Mouse (Mus musculus) neural tube, embryonic 15.5 days (tissue): ENCODE results near the gene Rnf181. TPM values are rescaled to one million over a fixed set of nuclear protein-coding genes. Genes with fewer than 3 reads are reported as not detected.

Experiments used
- ATAC-seq: fragments of 200-750 bp; cut with Nextera tagmentation; 2 replicates; pipeline ENCODE4 v1.8.0; 2017; ENCODE audit warnings: mild to moderate bottlenecking, moderate TSS enrichment, moderate library complexity; ENCODE audit not compliant: low FRiP score
- H3K27ac ChIP-seq: fragments of 300-500 bp; sonication (generic); replicated peaks from 2 replicates; pipeline ENCODE4 v1.5.1; 2015; ENCODE audit warnings: mild to moderate bottlenecking, inconsistent platforms
- H3K27me3 ChIP-seq: fragments of 300-500 bp; sonication (generic); replicated peaks from 2 replicates; pipeline ENCODE4 v1.6.1; 2015; ENCODE audit warnings: inconsistent platforms
- H3K36me3 ChIP-seq: fragments of 300-500 bp; sonication (generic); 2 replicates; pipeline ENCODE4 v1.6.1; 2015; ENCODE audit warnings: inconsistent platforms
- H3K4me1 ChIP-seq: fragments of 300-500 bp; sonication (generic); 2 replicates; pipeline ENCODE4 v1.6.1; 2015; ENCODE audit warnings: inconsistent platforms
- H3K4me2 ChIP-seq: fragments of 300-500 bp; sonication (generic); 2 replicates; pipeline ENCODE4 v1.6.1; 2015; ENCODE audit warnings: inconsistent platforms, mild to moderate bottlenecking, moderate library complexity
- H3K4me3 ChIP-seq: fragments of 300-500 bp; sonication (generic); replicated peaks from 2 replicates; pipeline ENCODE4 v1.5.1; 2015; ENCODE audit warnings: mild to moderate bottlenecking, inconsistent platforms
- H3K9ac ChIP-seq: fragments of 300-500 bp; sonication (generic); replicated peaks from 2 replicates; pipeline ENCODE4 v1.6.1; 2015; ENCODE audit warnings: mild to moderate bottlenecking, inconsistent platforms
- H3K9me3 ChIP-seq: fragments of 300-500 bp; sonication (generic); replicated peaks from 2 replicates; pipeline ENCODE4 v1.6.1; 2016; ENCODE audit warnings: inconsistent platforms
- WGBS: fragments of 180-500 bp; shearing (Covaris S2); methylation state at CpG from one replicate; pipeline ENCODE4 v1.1.7; 2015; ENCODE audit warnings: mixed read lengths; 5-methylcytosine and 5-hydroxymethylcytosine counted together
- polyA plus RNA-seq: library from polyadenylated mRNA; unstranded; fragments of >200 nt; fragmentation: Nextera tagmentation; extraction: Ambion mirVana; gene quantifications from 2 replicates; pipeline ENCODE4 v1.2.1, GENCODE M21; 2015

Rnf181 gene
- polyA plus RNA-seq, 1 experiment from 2014 or later, result 145 TPM

- no peaks in the 10 kb centered on the region for H3K9me3 ChIP-seq
- 74% methylated on average over 5 of the region's 5 CpGs for WGBS
- peaks cover 30% of the 10 kb centered on the region; the same call in 1 of the 2 replicates for H3K36me3 ChIP-seq
- H3K4me1 ChIP-seq, result peaks cover 64% of the 10 kb centered on the region
- H3K4me2 ChIP-seq, result no peak overlapping the region
- no peak for ATAC-seq
- H3K27ac ChIP-seq, result 0 out of 2 replicates have a peak overlapping the region, but pooled peaks have one; percentile 13
- H3K9ac ChIP-seq, result no peak overlapping the region
- H3K27me3 ChIP-seq, result no peaks in the 10 kb centered on the region
- H3K4me3 ChIP-seq, result no peak overlapping the region
Measured at GRCm38 (mm10) chr6:72357164-72358079, 9.3 kb downstream of the Rnf181 start.

- Histone ChIP-seq H3K27me3 (no peaks in the 10 kb centered on the region), H3K9ac (peak overlapping the region; percentile 72), H3K4me1 (peaks cover 60% of the 10 kb centered on the region), H3K27ac (peak overlapping the region; percentile 72), H3K4me3 (peak overlapping the region; percentile 73), H3K36me3 (peaks cover 30% of the 10 kb centered on the region; the same call in 1 of the 2 replicates), H3K4me2 (peak overlapping the region; percentile 95), H3K9me3 (no peaks in the 10 kb centered on the region)
- peak; percentile 2; the same call in 1 of the 2 replicates for ATAC-seq
- 34% methylated on average over 8 of the region's 8 CpGs for WGBS
Measured at GRCm38 (mm10) chr6:72356001-72356532, 10.7 kb downstream of the Rnf181 start.

GRCm38 (mm10) chr6:72355066-72355911, 11.5 kb downstream of the Rnf181 start, which contains the start of gene Tmem150a:
TSS of gene Tmem150a (plus strand) at chr6:72355447.
- Histone ChIP-seq H3K9ac (peak within 1 kb of the TSS; percentile 72), H3K36me3 (peaks cover 32% of the 10 kb centered on the region), H3K9me3 (no peaks in the 10 kb centered on the region), H3K4me3 (peak within 1 kb of the TSS; percentile 73), H3K4me2 (peak within 1 kb of the TSS; percentile 95), H3K27ac (peak within 1 kb of the TSS; percentile 72), H3K27me3 (no peaks in the 10 kb centered on the region), H3K4me1 (peaks cover 56% of the 10 kb centered on the region)
- ATAC-seq, result peak; percentile 89
- WGBS, result under 1% methylated on average over 59 of the region's 71 CpGs

GRCm38 (mm10) chr6:72354025-72354424, 12.7 kb downstream of the Rnf181 start:
- H3K4me1 ChIP-seq, result peaks cover 54% of the 10 kb centered on the region
- no peak for ATAC-seq
- H3K27ac ChIP-seq, result no peak overlapping the region
- WGBS, result 79% methylated on average over 1 of the region's 1 CpGs
- H3K9me3 ChIP-seq, result no peaks in the 10 kb centered on the region
- H3K4me3 ChIP-seq, result no peak overlapping the region
- peaks cover 31% of the 10 kb centered on the region for H3K36me3 ChIP-seq
- H3K4me2 ChIP-seq, result peak overlapping the region; percentile 95; the same call in 1 of the 2 replicates
- H3K27me3 ChIP-seq, result no peaks in the 10 kb centered on the region
- H3K9ac ChIP-seq, result no peak overlapping the region

GRCm38 (mm10) chr6:72352636-72353405, 13.9 kb downstream of the Rnf181 start:
- no peaks in the 10 kb centered on the region for H3K27me3 ChIP-seq

GRCm38 (mm10) chr6:72350214-72350613, 16.5 kb downstream of the Rnf181 start:
- Histone ChIP-seq H3K4me2 (no peak overlapping the region), H3K9me3 (no peaks in the 10 kb centered on the region), H3K27me3 (no peaks in the 10 kb centered on the region), H3K27ac (no peak overlapping the region), H3K4me3 (no peak overlapping the region), H3K36me3 (peaks cover 25% of the 10 kb centered on the region), H3K9ac (no peak overlapping the region), H3K4me1 (peaks cover 55% of the 10 kb centered on the region)
- ATAC-seq, result no peak
- 96% methylated on average over 2 of the region's 2 CpGs for WGBS

More at GRCm38 (mm10) chr6:72352636-72353405, 13.9 kb downstream of the Rnf181 start:
- Histone ChIP-seq H3K27ac (no peak overlapping the region), H3K4me2 (no peak overlapping the region), H3K4me1 (peaks cover 63% of the 10 kb centered on the region), H3K9me3 (no peaks in the 10 kb centered on the region), H3K9ac (no peak overlapping the region), H3K36me3 (peaks cover 29% of the 10 kb centered on the region), H3K4me3 (no peak overlapping the region)
- 87% methylated on average over 5 of the region's 5 CpGs for WGBS
- ATAC-seq, result no peak

GRCm38 (mm10) chr6:72348411-72348810, 18.3 kb downstream of the Rnf181 start:
- Histone ChIP-seq H3K4me1 (peaks cover 53% of the 10 kb centered on the region), H3K27ac (no peak overlapping the region), H3K36me3 (peaks cover 25% of the 10 kb centered on the region), H3K4me2 (peak overlapping the region; percentile 80), H3K4me3 (peak overlapping the region; percentile 71), H3K9ac (no peak overlapping the region), H3K9me3 (no peaks in the 10 kb centered on the region), H3K27me3 (no peaks in the 10 kb centered on the region)
- WGBS, result 78% methylated on average over 10 of the region's 10 CpGs
- no peak for ATAC-seq

- Histone ChIP-seq H3K36me3 (peaks cover 25% of the 10 kb centered on the region), H3K27ac (peak within 1 kb of the TSS; percentile 88), H3K9me3 (no peaks in the 10 kb centered on the region), H3K4me2 (peak within 1 kb of the TSS; percentile 80), H3K4me3 (peak within 1 kb of the TSS; percentile 71), H3K4me1 (peaks cover 54% of the 10 kb centered on the region), H3K27me3 (no peaks in the 10 kb centered on the region), H3K9ac (peak within 1 kb of the TSS; percentile 72)
- ATAC-seq, result peak; percentile 74
- under 1% methylated on average over 72 of the region's 72 CpGs for WGBS
Measured at GRCm38 (mm10) chr6:72347166-72347941, 19.4 kb downstream of the Rnf181 start, which contains the start of gene 0610030E20Rik. TSS of gene 0610030E20Rik (plus strand) at chr6:72347317.

- Histone ChIP-seq H3K9me3 (no peaks in the 10 kb centered on the region), H3K4me2 (0 out of 2 replicates have a peak overlapping the region, but pooled peaks have one; percentile 80), H3K27ac (no peak overlapping the region), H3K4me3 (no peak overlapping the region), H3K36me3 (peaks cover 25% of the 10 kb centered on the region), H3K4me1 (peaks cover 52% of the 10 kb centered on the region), H3K9ac (no peak overlapping the region), H3K27me3 (no peaks in the 10 kb centered on the region)
- 85% methylated on average over 4 of the region's 4 CpGs for WGBS
- no peak for ATAC-seq
Measured at GRCm38 (mm10) chr6:72346261-72346660, 20.5 kb downstream of the Rnf181 start.

GRCm38 (mm10) chr6:72345633-72346032, 21.1 kb downstream of the Rnf181 start:
- no peak for ATAC-seq
- 53% methylated on average over 6 of the region's 6 CpGs for WGBS
- H3K4me2 ChIP-seq, result peak overlapping the region; percentile 77
- no peaks in the 10 kb centered on the region for H3K27me3 ChIP-seq
- H3K9ac ChIP-seq, result no peak overlapping the region; the same call in 1 of the 2 replicates
- peak overlapping the region; percentile 95 for H3K4me3 ChIP-seq
- peaks cover 22% of the 10 kb centered on the region for H3K36me3 ChIP-seq
- H3K27ac ChIP-seq, result peak overlapping the region; percentile 78; the same call in 1 of the 2 replicates
- no peaks in the 10 kb centered on the region for H3K9me3 ChIP-seq
- H3K4me1 ChIP-seq, result peaks cover 47% of the 10 kb centered on the region
